ENCODE assay signal across 16 mouse cellular contexts in genomic region chr4:151946211-151946610, GRCm38 (mm10).
"Had no signal": no experiment of that assay in that cellular context is flagged by ENCODE, and none has a peak within 500 bp of the region (broad histone marks: within the 10 kb centered on the region; RNA-seq: fewer than 3 reads in every experiment).

No protein-coding gene starts in this region.

- H3K9me3 ChIP-seq: midbrain, embryonic 13.5 days; midbrain, embryonic 15.5 days; neural tube, embryonic 12.5 days; stomach, embryonic 15.5 days had no signal

- H3K9ac ChIP-seq: lung, embryonic 14.5 days; midbrain, embryonic 13.5 days; midbrain, embryonic 15.5 days; neural tube, embryonic 12.5 days; stomach, embryonic 15.5 days had no signal

- H3K4me3 ChIP-seq: midbrain, embryonic 13.5 days; midbrain, embryonic 15.5 days; neural tube, embryonic 12.5 days; stomach, embryonic 15.5 days had no signal

- H3K27me3 ChIP-seq: midbrain, embryonic 13.5 days; midbrain, embryonic 15.5 days; neural tube, embryonic 12.5 days; stomach, embryonic 15.5 days had no signal

- H3K4me1 ChIP-seq: midbrain, embryonic 13.5 days; midbrain, embryonic 15.5 days; stomach, embryonic 15.5 days had no signal

- DNase-seq: lung, adult 18-20 months; lung, embryonic 14.5 days; lung, postnatal 10 days; lung, postnatal 4 days; retina, postnatal 1 day; right cerebral cortex, adult 18-20 months; right cerebral cortex, postnatal 14 days; thymus, adult 2 months; thymus, postnatal 25 days; thymus, postnatal 4 days had no signal

- H3K27ac ChIP-seq: midbrain, embryonic 13.5 days; midbrain, embryonic 15.5 days; neural tube, embryonic 12.5 days; stomach, embryonic 15.5 days; stomach, postnatal 0 days had no signal

- ATAC-seq: midbrain, embryonic 13.5 days; midbrain, embryonic 15.5 days had no signal

- H3K4me2 ChIP-seq: lung, embryonic 14.5 days; midbrain, embryonic 11.5 days; midbrain, embryonic 13.5 days; midbrain, embryonic 15.5 days; neural tube, embryonic 12.5 days; stomach, embryonic 15.5 days had no signal

- H3K36me3 ChIP-seq: midbrain, embryonic 15.5 days had no signal
